Mouse (Mus musculus) liver, embryonic 11.5 days (tissue): ENCODE data around the gene Sec14l4. TPM values are rescaled to one million over a fixed set of nuclear protein-coding genes. Genes with fewer than 3 reads are reported as not detected.

Experiments used
- ATAC-seq: fragments of 200-750 bp; cut with Nextera tagmentation; replicated peaks from 2 replicates; pipeline ENCODE4 v1.8.0; 2017; ENCODE audit warnings: moderate number of reproducible peaks, mild to moderate bottlenecking, moderate TSS enrichment, moderate library complexity; ENCODE audit not compliant: low FRiP score
- DNase-seq: peaks from one replicate; pipeline ENCODE4 v3.0.0-alpha.2; 2017; ENCODE audit warnings: low spot score
- H3K27ac ChIP-seq: fragments of 300-500 bp; sonication (generic); 2 replicates; pipeline ENCODE4 v1.5.1; 2014; ENCODE audit warnings: mild to moderate bottlenecking, low read depth, low read length, control low read depth
- H3K27me3 ChIP-seq: fragments of 300-500 bp; sonication (generic); replicated peaks from 2 replicates; pipeline ENCODE4 v1.6.1; 2014; ENCODE audit warnings: low read length, mixed read lengths; ENCODE audit not compliant: control insufficient read depth, insufficient read depth
- H3K36me3 ChIP-seq: fragments of 300-500 bp; sonication (generic); 2 replicates; pipeline ENCODE4 v1.6.1; 2014; ENCODE audit warnings: mild to moderate bottlenecking, low read length, moderate library complexity, mixed read lengths; ENCODE audit not compliant: control insufficient read depth, insufficient read depth
- H3K4me1 ChIP-seq: fragments of 300-500 bp; sonication (generic); replicated peaks from 2 replicates; pipeline ENCODE4 v1.6.1; 2014; ENCODE audit warnings: low read length, mixed read lengths; ENCODE audit not compliant: control insufficient read depth, insufficient read depth
- H3K4me2 ChIP-seq: fragments of 300-500 bp; sonication (generic); 2 replicates; pipeline ENCODE4 v1.6.1; 2014; ENCODE audit warnings: mild to moderate bottlenecking, control low read depth, moderate library complexity
- H3K4me3 ChIP-seq: fragments of 300-500 bp; sonication (generic); 2 replicates; pipeline ENCODE4 v1.5.1; 2014; ENCODE audit warnings: low read depth, low read length, control low read depth
- H3K9ac ChIP-seq: fragments of 300-500 bp; sonication (generic); 2 replicates; pipeline ENCODE4 v1.6.1; 2014; ENCODE audit warnings: low read depth, low read length, control low read depth
- H3K9me3 ChIP-seq: fragments of 300-500 bp; sonication (generic); 2 replicates; pipeline ENCODE4 v1.6.1; 2016; ENCODE audit warnings: low read length, inconsistent platforms, mixed read lengths; ENCODE audit not compliant: control insufficient read depth
- WGBS: fragments of 180-500 bp; shearing (Covaris S2); extraction: QIAGEN DNeasy Blood & Tissue Kit; methylation state at CpG from one replicate; pipeline ENCODE4 v1.1.7; 2014; 5-methylcytosine and 5-hydroxymethylcytosine counted together
- polyA plus RNA-seq: library from polyadenylated mRNA; unstranded; fragments of >200 nt; fragmentation: Nextera tagmentation; extraction: Ambion mirVana; gene quantifications from 2 replicates; pipeline ENCODE4 v1.2.1, GENCODE M21; 2014

The Sec14l4 gene
- polyA plus RNA-seq, 1 experiment from 2014 or later = 0.88 TPM

DNA sequence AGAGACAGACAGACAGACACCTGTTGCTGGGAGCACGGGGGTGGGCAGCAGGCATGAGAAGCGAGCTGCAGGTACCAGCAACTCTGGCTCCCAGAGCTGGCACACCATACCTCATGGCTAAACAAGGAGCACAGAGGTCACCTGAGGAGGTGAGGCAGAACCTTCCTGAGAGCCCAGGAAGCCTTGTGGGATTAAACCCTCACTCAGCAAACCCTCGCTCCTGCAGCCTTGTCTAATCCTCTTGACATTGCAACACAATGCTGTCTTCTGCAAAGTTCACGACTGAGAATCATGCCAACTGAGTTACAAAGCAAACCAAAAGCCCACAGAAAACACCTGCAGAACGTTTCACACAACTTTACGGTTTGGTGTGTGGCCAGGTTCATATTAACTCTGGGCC lies 17.2 kb downstream of the Sec14l4 start:
- H3K36me3 ChIP-seq = no peaks in the 10 kb centered on the region
- no peak overlapping the region for H3K9ac ChIP-seq
- WGBS = 79% methylated on average over 6 of the region's 6 CpGs
- H3K4me2 ChIP-seq = no peak overlapping the region
- H3K27ac ChIP-seq = no peak overlapping the region
- no peak overlapping the region for H3K4me3 ChIP-seq
- H3K27me3 ChIP-seq = no peaks in the 10 kb centered on the region
- DNase-seq (no peak), ATAC-seq (no peak)
- no peaks in the 10 kb centered on the region for H3K4me1 ChIP-seq
- no peaks in the 10 kb centered on the region for H3K9me3 ChIP-seq

DNA sequence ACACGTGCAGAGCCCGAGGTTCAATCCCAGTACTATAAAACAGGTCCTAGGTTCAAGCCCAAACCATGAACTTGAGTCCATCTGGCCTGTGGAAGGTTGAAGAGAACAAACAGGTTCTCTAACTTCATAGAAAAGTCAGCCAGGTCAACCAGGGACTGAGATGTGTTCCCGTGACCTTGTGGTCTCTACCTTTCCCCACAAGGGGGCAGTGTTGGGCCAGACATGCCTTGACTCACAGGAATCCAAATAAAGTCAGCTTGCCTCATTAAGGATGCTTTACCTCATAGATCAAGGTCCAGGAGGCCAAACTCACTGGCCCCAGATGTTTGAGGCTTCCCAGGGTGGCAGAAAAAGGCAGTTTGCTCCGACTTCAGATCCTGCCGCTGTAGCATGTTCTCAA lies 22.3 kb downstream of the Sec14l4 start:
- Histone ChIP-seq H3K4me1 (no peaks in the 10 kb centered on the region), H3K4me3 (no peak overlapping the region), H3K36me3 (no peaks in the 10 kb centered on the region), H3K27me3 (no peaks in the 10 kb centered on the region; the same call in 1 of the 2 replicates), H3K27ac (no peak overlapping the region), H3K9ac (no peak overlapping the region), H3K9me3 (no peaks in the 10 kb centered on the region), H3K4me2 (no peak overlapping the region)
- DNase-seq (peak; percentile 70), ATAC-seq (0 out of 2 replicates have a peak, but pooled peaks have one; percentile 29)
- 26% methylated on average over 5 of the region's 5 CpGs for WGBS

DNA sequence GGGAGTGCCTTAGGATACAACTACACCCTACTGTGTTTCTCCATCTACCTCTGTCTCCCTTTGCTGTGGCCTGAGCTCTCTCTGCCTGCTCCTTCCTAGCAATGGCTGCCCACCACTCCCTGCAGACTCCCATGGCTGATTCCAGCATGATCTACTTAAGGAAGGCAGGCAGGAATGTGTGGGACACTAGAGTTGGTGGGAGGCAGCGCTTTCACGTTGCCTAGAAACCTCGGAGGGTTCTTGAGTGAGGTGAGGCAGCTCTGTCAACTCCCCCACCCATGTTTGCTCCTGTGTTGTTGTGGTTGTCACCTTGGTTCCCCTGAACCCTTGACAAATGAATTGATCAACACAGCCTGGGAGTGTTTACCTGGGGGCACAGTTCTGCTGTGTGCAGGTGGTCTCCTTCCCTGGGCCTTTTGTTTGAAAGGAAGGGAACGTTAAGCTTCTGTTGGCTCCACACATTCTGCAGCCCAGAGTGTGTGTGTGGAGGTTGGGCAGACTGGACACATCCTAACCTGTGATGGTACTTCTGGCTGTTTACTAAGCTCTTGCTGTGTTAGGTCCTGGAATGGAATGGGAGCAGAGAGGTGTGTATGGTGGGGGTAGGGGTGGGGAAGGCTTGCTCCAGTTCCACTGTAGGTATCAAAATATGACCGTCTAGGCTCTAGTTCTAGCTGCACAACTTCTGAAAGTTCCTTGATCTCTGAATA lies 29.8 kb downstream of the Sec14l4 start:
- H3K4me3 ChIP-seq = no peak overlapping the region
- ATAC-seq (no peak), DNase-seq (no peak)
- H3K27ac ChIP-seq = no peak overlapping the region
- no peaks in the 10 kb centered on the region; the same call in 1 of the 2 replicates for H3K27me3 ChIP-seq
- no peak overlapping the region for H3K4me2 ChIP-seq
- no peak overlapping the region for H3K9ac ChIP-seq
- no peaks in the 10 kb centered on the region for H3K36me3 ChIP-seq
- H3K4me1 ChIP-seq = no peaks in the 10 kb centered on the region
- WGBS = 62% methylated on average over 5 of the region's 5 CpGs
- H3K9me3 ChIP-seq = no peaks in the 10 kb centered on the region

DNA sequence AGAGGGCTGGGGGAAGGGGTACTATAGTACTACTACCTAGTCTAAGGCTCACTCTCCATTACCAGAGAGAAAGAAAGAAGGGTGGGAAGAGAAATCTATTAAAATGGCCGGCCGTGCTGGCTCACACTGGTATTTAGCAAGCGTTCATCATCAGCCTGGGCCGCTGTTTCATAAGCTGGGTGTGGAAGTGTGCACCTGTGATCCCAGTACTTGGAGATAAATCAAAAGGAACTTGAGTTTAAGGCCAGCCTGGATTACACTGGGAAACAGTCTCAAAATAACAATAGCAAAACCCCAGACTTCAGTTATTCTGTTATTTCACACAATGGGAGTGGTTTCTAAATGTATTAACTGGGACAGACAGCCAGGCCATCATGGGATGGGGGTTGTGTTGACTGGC lies 31.3 kb downstream of the Sec14l4 start:
- H3K4me3 ChIP-seq = no peak overlapping the region
- DNase-seq = no peak
- no peaks in the 10 kb centered on the region; the same call in 1 of the 2 replicates for H3K27me3 ChIP-seq
- no peak for ATAC-seq
- H3K4me2 ChIP-seq = no peak overlapping the region
- H3K36me3 ChIP-seq = no peaks in the 10 kb centered on the region
- 82% methylated on average over 4 of the region's 4 CpGs for WGBS
- no peaks in the 10 kb centered on the region for H3K4me1 ChIP-seq
- no peak overlapping the region for H3K9ac ChIP-seq
- H3K9me3 ChIP-seq = no peaks in the 10 kb centered on the region
- no peak overlapping the region for H3K27ac ChIP-seq

DNA sequence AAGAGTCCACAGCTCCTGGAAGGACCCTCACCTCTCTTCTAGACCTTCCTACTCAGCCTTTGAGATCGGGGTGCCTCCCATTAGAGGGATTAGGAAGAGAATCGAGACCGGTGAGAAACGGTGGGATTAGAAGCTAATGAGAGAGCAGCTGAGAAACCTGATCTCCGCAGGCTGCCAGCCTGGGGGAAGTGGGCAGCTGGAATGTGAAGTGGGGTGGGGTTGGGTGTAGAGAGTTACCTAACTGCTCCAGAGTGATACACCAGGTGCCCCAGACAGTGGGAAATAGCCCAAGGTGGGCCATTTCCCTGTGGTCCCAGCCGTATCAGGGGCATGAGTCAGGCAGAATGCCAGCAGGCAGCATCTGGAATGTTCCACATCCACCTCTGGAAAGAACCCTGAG lies 31.7 kb downstream of the Sec14l4 start:
- no peak for ATAC-seq
- H3K9ac ChIP-seq = no peak overlapping the region
- H3K36me3 ChIP-seq = no peaks in the 10 kb centered on the region
- DNase-seq = no peak
- H3K27me3 ChIP-seq = no peaks in the 10 kb centered on the region; the same call in 1 of the 2 replicates
- no peaks in the 10 kb centered on the region for H3K9me3 ChIP-seq
- no peak overlapping the region for H3K4me3 ChIP-seq
- no peak overlapping the region for H3K4me2 ChIP-seq
- H3K27ac ChIP-seq = no peak overlapping the region
- 44% methylated on average over 6 of the region's 6 CpGs for WGBS
- no peaks in the 10 kb centered on the region for H3K4me1 ChIP-seq

DNA sequence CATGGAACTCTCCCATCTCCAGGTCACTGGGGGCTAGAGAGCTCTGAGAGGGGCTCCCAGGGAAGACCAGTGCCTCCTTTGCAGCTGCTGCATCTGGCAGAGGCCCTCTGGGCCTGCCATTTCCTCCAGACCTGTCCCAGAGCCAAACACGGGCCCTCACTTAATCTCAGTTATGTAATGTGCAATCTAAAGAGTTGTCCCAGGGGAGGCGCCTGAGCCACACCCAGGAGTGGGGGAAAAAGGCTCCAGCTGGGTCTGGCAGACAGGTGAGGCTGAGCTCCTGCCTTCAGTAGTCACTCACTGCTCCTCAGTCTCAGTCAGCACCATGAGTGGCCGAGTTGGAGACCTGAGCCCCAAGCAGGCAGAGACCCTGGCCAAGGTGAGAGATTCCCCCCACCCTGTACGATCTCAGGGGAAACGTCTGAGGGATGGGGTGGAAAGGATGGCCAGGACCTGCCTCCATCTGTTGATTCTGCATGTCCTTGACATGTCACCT lies 33.4 kb downstream of the Sec14l4 start, which contains the start of gene Sec14l3:
Gene Sec14l3 (plus strand): TSS at position 215 of the 496 bp plus-strand sequence.
- no peaks in the 10 kb centered on the region; the same call in 1 of the 2 replicates for H3K27me3 ChIP-seq
- H3K4me1 ChIP-seq = no peaks in the 10 kb centered on the region
- no peak within 1 kb of the TSS for H3K4me2 ChIP-seq
- WGBS = 53% methylated on average over 5 of the region's 5 CpGs
- DNase-seq (no peak), ATAC-seq (no peak)
- no peaks in the 10 kb centered on the region for H3K36me3 ChIP-seq
- H3K27ac ChIP-seq = no peak within 1 kb of the TSS
- no peaks in the 10 kb centered on the region for H3K9me3 ChIP-seq
- no peak within 1 kb of the TSS for H3K4me3 ChIP-seq
- H3K9ac ChIP-seq = no peak within 1 kb of the TSS

DNA sequence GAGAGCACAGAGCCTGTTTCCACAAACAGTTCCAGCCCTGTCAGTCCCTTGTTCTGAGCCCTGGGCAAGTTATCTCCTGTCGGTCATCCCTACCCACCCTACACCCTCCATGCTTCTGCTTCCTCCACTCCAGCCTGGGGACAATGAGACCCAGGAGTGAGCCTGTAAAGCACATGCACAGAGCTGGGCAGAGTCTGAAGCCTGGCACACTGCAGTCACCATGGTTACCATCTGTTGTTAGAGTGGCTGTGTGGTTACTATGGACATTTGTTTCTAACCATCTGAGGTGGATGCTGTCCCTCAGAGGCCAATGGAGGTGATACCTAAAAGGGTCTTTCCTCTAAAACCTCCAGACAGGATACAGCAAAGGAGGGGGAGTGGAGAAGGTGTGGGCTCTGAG lies 38.4 kb downstream of the Sec14l4 start:
- ATAC-seq (no peak), DNase-seq (no peak)
- H3K4me2 ChIP-seq = no peak overlapping the region
- H3K27ac ChIP-seq = no peak overlapping the region
- H3K27me3 ChIP-seq = no peaks in the 10 kb centered on the region; the same call in 1 of the 2 replicates
- no peaks in the 10 kb centered on the region for H3K36me3 ChIP-seq
- H3K9ac ChIP-seq = no peak overlapping the region
- no peak overlapping the region for H3K4me3 ChIP-seq
- H3K4me1 ChIP-seq = no peaks in the 10 kb centered on the region
- no peaks in the 10 kb centered on the region for H3K9me3 ChIP-seq
- WGBS = 63% methylated on average over 1 of the region's 1 CpGs

DNA sequence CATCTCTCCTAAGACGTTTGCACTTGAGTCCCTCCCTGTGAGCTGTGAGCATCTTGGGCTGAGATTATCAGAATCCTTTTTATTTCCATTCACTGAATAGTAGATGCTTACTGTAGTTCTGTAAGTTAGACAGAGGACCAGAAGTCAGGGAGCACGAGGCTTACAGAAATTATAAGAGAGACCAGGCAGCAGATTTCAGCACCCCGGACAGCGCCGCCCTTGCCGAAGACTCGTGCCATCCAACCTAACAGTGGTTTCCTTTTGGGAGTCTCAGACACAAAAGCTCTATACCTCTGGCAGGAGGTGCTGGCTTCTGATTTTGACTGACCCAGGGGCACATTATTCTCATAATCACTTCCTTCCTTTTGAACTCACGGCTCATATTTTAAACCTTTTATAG lies 45.4 kb downstream of the Sec14l4 start:
- Histone ChIP-seq H3K27me3 (no peaks in the 10 kb centered on the region), H3K27ac (no peak overlapping the region), H3K9me3 (no peaks in the 10 kb centered on the region), H3K36me3 (no peaks in the 10 kb centered on the region), H3K4me1 (no peaks in the 10 kb centered on the region), H3K4me2 (no peak overlapping the region), H3K9ac (no peak overlapping the region), H3K4me3 (no peak overlapping the region)
- DNase-seq = peak; percentile 66
- 15% methylated on average over 8 of the region's 8 CpGs for WGBS
- ATAC-seq = no peak
